Mouse (Mus musculus) kidney, embryonic 14.5 days (tissue): ENCODE results near the gene Pnmal1. TPM values are rescaled to one million over a fixed set of nuclear protein-coding genes. Genes with fewer than 3 reads are reported as not detected.

Source experiments
- polyA plus RNA-seq: library from polyadenylated mRNA; unstranded; fragments of >200 nt; fragmentation: Nextera tagmentation; extraction: Ambion mirVana; gene quantifications from 2 replicates; pipeline ENCODE4 v1.2.1, GENCODE M21; 2014

The Pnmal1 gene
- polyA plus RNA-seq, 1 experiment from 2014 or later, result 0.74 TPM

Other genes with a start within 250 kb of the Pnmal1 start
- gene Ceacam9, start 237.8 kb upstream of the Pnmal1 start, polyA plus RNA-seq, result not detected in 2 replicates
- 270 and 336 TPM in 2 replicates for gene Ap2s1, start 221.3 kb upstream of the Pnmal1 start, polyA plus RNA-seq
- gene Slc1a5, start 178.3 kb upstream of the Pnmal1 start, polyA plus RNA-seq, result 30.2 and 36.1 TPM in 2 replicates
- 75.5 and 111 TPM in 2 replicates for gene Strn4, start 143.8 kb upstream of the Pnmal1 start, polyA plus RNA-seq
- 23.6 and 31.1 TPM in 2 replicates for gene Fkrp, start 142.9 kb upstream of the Pnmal1 start, polyA plus RNA-seq
- gene Prkd2, start 116.8 kb upstream of the Pnmal1 start, polyA plus RNA-seq, result 10.9 and 15.7 TPM in 2 replicates
- gene Dact3, start 84.4 kb upstream of the Pnmal1 start, polyA plus RNA-seq, result 5.1 and 6.4 TPM in 2 replicates
- gene Gng8, start 67.9 kb upstream of the Pnmal1 start, polyA plus RNA-seq, result 7.5 TPM in 2 replicates
- 0.67 and 1.4 TPM in 2 replicates for gene Ptgir, start 53.2 kb upstream of the Pnmal1 start, polyA plus RNA-seq
- 156 and 198 TPM in 2 replicates for gene Calm3, start 35.6 kb upstream of the Pnmal1 start, polyA plus RNA-seq
- gene Pnmal2, start 15.0 kb upstream of the Pnmal1 start, polyA plus RNA-seq, result 2.5 and 5.5 TPM in 2 replicates
- gene Gm42372, start 23.4 kb downstream of the Pnmal1 start, polyA plus RNA-seq, result 0.29 and 0.47 TPM in 2 replicates
- gene Ccdc8, start 33.0 kb downstream of the Pnmal1 start, polyA plus RNA-seq, result 17.5 and 21.4 TPM in 2 replicates
- gene Ppp5c, start 68.2 kb downstream of the Pnmal1 start, polyA plus RNA-seq, result 103 and 115 TPM in 2 replicates
- 14.2 and 19.7 TPM in 2 replicates for gene Hif3a, start 102.7 kb downstream of the Pnmal1 start, polyA plus RNA-seq
- gene Psg16, start 114.4 kb downstream of the Pnmal1 start, polyA plus RNA-seq, result 0.06 and 0.23 TPM in 2 replicates
- not detected in 2 replicates for gene Ceacam3, start 190.6 kb downstream of the Pnmal1 start, polyA plus RNA-seq
- not detected in 2 replicates for gene Psg29, start 243.8 kb downstream of the Pnmal1 start, polyA plus RNA-seq